Mouse (Mus musculus) gastrocnemius, postnatal 14 days (tissue): ENCODE measurements at regions not wholly inside any gene's neighbourhood (a gene's known extent, or its start where the extent isn't known, plus 50 kb on each side); places are given as distances from the start of the nearest gene placed in this dataset.

Experiments used
- DNase-seq: peaks from one replicate; pipeline ENCODE4 v3.0.0; 2021; ENCODE audit warnings: mixed read lengths
- intact Hi-C: fragments of 180-260 bp; cut with DNase I; formaldehyde crosslinking; loops from one replicate; pipeline ENCODE4 v1.15.1; 2025; ENCODE audit warnings: low total_unique reads

- intact Hi-C loops = no loop called here
- DNase-seq = no peak
Measured at GRCm38 (mm10) chr13:44061286-44061685, 276.7 kb downstream of the Cd83 start.

DNA sequence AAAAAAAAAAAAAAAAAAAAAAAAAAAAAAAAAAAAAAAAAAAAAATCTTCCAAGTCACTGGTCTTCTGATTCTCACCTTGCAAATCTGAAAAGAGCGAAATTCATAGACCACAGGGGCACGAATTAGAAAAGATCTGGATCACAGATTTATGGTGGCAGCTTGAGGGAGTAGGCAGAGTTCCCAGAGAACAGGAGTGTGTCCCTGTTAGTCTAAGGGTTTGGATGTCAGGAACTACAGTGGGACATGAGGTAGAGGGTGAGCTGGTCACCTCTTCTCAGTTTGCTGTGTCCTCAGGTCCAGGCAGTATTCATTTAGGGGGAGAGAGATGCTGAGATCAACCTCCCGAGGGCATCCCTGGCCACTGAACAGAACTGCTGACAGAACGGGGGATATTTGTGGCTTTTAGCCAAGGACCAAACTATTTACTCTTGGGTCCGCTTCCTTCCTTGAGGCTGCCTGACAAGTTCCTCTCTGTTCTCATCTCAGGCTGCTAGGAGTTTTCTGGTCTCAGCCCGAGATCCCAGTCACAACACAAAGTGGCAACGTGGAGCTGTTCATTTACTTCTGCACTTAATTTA, 277.2 kb downstream of the Cd83 start:
- no peak for DNase-seq
- intact Hi-C loops = no loop called here

DNA sequence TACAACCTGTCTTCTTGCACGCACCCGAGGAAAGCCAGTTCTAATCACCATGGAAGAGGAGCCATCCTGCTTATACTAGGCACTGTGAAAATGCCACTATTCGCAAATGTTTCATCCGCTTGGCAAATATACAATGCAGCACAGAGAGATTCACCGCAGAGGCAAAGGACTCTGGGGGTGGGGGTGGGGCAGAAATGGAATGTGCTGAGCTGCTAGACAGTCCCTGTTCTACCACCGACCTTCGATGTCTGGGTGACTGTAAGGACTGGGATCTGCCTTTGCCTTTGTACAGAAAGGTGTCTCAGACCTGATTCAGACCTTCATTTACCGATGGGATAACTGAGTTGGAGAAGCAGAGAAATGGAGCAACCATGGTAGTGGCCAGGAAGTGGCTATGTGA, 278.7 kb downstream of the Cd83 start:
- no peak for DNase-seq
- intact Hi-C loops = no loop called here

DNA sequence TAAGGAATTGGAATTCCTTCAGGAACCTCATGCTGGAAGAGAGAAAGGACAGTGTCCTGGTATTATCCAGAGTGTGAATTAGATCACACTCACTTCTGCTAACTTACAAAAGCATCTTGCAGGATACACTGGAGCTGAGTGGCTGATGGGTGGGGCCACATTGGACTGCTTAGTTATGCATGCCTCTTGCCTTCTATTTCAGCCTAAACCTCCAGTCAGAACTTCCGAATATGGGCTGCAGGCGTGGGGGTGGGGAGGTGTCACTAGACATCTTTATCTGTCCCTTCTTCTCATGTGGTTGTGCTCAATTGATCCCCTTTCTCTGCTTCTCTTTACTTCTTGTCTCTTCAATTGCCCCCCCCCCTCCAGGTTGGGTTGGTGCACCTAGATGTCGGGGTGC, 279.5 kb downstream of the Cd83 start:
- DNase-seq = no peak
- intact Hi-C loops = no loop called here

GRCm38 (mm10) chr13:44065741-44066185, 281.2 kb downstream of the Cd83 start:
- intact Hi-C loops = no loop called here
- DNase-seq = no peak

- no peak for DNase-seq
- intact Hi-C loops = no loop called here
Measured at GRCm38 (mm10) chr13:44067244-44067643, 282.7 kb downstream of the Cd83 start.

DNA sequence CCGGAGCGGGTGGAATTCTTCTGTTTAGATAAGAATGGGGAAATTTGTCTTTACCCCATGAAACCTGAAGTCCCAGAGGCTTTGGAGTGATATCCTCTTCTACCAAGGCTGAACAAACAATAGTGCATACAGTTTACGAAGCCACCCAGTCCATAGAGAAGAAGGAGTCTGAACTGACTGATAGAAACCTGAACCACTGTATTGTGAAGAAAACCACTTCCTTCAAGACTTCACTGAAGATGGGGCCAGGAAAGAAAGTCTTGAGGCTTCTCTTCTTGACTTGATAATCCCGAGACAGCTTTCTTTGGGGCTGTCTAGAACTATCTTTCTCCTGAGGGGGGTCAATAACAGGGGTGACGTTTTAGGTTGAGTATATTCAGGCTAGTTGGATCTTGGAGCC, 284.4 kb downstream of the Cd83 start:
- DNase-seq = no peak
- intact Hi-C loops = no loop called here

DNA sequence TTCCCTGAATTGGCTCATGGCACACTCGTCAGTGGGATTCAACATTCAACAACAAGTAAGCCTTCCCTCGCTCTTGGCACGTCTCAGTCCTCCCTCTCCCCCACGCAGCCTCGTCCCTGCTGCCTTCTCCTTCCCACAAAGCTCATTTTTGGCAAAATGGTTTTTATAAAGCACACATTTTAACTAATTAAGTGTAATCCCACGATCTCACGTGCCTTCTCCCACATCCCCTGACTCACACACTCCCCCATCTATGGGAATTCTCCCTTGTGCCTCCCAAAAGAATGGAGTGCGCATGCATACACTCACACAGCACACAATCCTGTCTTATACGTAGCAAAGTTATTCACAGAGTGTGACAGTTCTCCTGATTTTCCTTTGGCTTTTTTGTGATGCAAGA, 288.5 kb downstream of the Cd83 start:
- intact Hi-C loops = no loop called here
- no peak for DNase-seq

DNA sequence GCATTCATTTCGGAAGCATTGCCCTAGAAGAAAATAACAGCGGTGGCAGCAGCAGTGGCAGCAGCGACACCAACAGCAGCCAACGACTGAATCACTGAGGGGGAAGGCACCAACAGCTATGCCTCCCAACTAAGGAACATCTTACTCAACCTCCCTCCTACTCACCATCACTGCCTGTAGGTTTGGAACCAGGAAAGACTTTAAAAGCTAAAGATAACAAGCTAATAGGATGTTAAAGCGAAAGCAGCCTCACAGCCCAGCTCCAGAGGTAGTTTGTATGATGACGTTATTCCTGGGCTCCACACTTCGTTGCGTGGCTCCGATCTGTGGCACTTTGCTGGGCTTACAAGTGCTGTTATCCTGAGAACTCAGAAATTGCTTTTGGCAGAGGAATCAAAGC, 289.6 kb downstream of the Cd83 start:
- intact Hi-C loops = no loop called here
- DNase-seq = no peak

DNA sequence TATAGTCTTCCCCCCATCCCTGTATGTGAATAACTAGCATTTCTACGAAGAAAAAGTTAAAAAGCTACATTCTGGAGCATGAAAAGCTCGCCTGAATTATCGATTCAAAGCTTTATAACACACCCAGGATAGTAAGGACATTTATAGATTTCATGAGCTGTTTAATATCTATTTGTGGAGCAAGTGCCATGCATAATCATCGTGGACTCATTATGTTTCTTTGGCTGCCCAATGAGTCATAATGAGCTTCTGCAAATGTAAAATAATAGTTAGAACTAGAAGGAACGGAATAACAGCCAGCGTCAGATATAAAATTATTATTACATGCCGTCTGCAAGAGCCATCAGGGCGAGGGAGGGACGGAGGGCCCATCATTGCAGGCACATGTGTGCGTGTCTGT, 292.4 kb downstream of the Cd83 start:
- DNase-seq = no peak
- intact Hi-C loops = no loop called here

DNA sequence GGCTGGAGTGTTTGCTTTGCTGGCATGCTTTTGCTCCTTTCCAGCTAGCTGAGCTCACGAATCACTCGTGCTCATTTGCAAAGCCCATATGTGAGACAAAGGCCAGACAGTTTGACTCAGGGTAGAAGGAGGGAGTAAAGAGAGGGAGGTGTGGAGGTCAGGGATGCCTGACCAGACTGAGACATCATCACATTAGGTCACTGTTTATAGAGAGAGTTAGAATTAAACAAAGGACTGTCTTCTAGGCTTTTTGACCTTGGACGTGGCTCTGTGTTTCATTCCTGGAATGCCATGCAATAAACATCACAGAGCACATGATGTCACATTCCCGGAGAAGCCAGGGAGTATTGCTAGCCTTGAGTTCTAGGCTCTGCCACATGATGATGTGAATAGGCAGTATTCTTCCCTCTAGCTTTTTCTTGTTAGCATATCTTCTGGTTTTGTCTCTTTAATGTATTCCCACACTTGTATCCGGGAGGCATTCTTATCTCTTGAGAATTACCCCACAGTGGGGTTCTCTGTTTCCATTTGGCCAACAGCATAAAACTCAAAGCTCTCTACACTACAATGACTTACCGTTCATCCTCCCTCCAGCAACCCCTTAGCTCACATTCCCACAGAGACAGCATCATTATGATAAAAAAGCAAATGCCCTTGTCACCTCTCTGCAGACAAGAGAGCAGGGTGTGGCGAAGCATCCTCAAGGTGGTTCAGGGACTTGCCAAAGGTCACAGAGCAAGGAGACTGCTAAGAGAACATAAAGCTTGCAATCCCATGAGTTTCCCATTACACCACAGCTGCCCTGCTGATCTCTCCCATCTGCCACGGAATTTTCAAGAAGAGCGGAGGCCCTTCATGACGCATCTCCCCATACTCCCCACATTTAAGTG, 301.3 kb downstream of the Cd83 start:
- no peak for DNase-seq
- intact Hi-C loops = no loop called here

DNA sequence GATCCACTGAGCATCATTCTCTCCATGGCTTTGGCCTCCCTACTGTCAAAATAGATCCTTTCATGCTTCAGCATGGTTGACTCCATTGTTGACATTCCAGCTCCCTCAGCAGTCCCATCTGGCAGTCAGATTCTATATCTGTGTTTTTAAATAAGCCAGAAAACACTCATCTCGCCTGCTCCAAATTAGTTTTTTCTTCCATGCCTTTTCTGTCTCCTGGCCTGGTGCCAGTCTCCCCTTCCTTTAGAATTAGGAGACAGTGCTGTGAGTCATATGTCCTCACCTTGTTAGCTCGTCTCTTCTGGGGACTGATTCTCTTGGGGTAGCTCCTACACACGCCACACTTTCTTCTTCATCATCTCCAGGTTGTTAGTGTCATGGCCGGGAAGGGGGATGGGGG, 302.2 kb downstream of the Cd83 start:
- intact Hi-C loops = no loop called here
- DNase-seq = no peak

- intact Hi-C loops = no loop called here
- no peak for DNase-seq
Measured at GRCm38 (mm10) chr13:44097141-44097540, 312.6 kb downstream of the Cd83 start.

DNA sequence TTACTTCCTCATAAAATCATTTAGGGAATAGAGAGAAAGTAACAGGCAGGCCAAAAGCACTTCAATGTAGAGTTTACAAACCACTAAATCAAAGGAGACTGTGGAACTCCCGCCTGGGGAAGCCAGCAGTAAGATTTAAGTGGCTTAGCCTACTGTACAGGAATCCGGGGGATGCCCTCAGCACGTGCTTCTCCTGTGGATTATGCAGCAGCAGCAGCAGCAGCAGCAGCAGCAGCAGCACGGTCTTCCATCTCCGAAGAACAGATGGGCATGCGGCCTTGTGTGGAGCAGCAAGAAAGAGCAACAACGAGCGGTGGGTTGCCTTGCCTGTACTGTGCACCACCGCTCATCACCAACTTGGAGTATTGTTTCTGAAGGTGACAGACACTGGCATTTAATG, 314.9 kb downstream of the Cd83 start:
- intact Hi-C loops = no loop called here
- no peak for DNase-seq

DNA sequence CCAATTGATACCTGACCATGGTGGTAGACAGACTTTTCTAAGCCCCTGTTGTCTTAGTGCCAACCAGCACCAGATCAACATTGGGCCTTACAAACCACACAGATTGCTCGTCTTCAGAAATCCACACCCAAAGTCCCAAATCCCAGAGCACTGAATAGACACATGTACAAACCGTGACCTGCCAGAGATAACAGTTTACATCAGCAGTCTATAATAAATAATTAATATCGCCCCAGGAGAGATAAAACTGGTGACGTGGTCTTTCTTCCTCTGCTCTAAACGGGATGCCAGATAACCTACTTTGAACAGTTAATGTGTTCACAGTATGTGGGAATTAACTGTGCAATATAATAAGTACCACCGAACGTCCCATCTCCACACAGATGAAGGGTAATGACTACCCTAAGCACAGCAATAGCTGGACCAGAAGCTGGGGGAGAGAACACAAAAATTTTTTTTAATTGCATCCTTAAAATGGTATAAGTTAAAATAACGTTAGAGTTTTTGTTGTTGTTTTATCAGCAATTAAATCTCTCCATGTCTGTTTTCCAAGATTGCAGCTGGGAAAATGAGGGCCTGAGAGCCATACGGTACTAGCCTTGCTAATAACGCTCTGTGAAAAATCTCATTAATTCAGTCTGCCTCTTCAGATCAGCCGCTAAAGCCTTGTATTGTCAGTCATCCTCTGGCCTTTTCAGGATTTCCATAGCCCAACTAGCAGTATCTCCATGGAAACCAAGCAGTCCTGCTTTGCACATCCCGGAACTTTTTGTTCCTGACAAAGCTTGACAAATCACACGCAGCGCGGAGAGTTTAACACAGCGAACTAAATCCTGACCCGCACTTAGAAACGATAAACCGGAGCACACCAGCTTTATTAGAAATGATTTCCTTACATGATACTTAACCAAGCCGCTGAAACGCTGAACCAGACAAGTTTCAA, 315.8 kb downstream of the Cd83 start:
- DNase-seq = no peak
- intact Hi-C loops = no loop called here

- no peak for DNase-seq
- intact Hi-C loops = no loop called here
Measured at GRCm38 (mm10) chr13:44101161-44101560, 316.6 kb downstream of the Cd83 start.

DNA sequence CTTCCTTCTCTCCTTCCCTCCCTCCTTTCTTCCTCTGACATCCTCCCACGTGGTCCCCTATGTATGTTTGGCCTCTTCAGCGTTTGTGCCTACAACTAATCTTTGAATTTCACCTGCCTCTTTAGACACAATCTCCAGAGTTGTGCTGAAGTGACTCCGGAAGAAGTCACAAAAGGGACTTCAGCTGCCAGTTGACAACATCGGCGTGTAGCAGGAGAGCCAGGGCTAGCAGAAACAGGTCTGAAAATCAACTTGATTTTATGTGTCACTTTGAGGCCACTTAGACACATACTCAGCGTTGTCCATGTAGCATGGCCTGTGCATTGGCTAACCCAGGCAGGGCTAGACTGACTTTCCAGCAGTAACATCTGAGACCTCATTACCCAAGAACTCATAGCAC, 317.2 kb downstream of the Cd83 start:
- intact Hi-C loops = no loop called here
- DNase-seq = no peak

DNA sequence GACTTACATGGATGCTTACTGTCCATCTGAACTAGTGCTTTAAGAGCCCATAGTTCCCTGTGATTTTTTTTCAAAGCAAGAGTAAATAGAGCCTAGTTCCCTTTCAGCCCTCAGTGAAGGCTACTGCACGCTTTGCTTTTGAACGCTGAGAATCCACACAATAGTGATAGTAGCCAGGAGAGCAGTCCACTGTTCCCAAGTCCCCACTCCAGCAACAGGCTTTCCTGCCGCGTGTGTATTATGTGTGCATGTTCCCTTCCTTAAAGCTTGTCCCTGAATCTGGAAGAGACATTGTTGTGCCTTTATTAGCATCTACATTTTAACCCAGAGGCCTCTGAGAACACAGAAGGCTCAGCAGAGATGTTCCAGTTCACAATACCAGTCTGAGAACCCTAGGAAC, 317.7 kb downstream of the Cd83 start:
- no peak for DNase-seq
- intact Hi-C loops = no loop called here

DNA sequence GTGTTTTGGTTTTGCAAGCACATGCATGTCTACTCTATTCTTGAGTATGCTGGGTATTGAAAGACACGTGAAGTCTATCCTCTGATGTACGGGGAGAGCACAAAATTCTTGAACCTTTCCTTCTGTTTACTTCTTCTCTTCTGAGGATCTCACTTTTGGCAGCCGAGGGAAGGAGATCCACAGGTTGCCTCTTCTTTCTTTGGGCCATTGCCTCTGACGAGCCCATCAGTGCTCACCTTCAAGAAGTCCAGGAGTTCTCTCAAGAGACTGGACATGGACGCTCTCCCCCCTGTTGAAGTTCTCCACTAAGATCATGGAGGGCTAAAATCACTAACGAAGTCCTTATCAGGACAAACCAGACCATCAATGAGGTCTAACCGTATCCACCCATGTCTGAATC, 318.8 kb downstream of the Cd83 start:
- intact Hi-C loops = no loop called here

DNA sequence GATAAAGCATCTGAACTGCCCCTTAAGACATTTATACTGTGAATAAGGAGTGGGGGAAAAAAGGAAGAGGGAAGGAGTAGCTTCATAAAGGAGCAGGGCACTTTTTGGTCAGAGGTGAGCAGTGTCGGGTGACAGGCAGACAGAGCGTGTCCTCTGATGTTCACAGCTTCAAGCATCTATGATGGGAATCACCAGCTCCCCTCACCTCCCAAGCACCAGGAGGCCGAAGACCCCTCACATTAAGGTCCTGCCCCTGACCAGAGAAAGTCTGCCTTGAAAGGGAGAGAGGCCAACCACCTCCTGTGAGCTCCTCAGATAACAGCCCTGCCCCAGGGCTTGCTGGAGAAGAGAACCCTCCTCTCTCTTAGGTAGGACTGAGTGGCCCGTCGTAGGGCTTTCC, 320.6 kb downstream of the Cd83 start:
- intact Hi-C loops = no loop called here
- DNase-seq = no peak

More for the DNA sequence above, 318.8 kb downstream of the Cd83 start:
- no peak for DNase-seq
